Mouse (Mus musculus) adrenal gland, postnatal 25 days (tissue): ENCODE data around the gene B230118H07Rik. TPM values are rescaled to one million over a fixed set of nuclear protein-coding genes. Genes with fewer than 3 reads are reported as not detected.
"Not testable (repeated sequence)": the region's sequence is repeated elsewhere in the genome, so short reads cannot be mapped to it uniquely, and the experiment has no call there.

Source experiments
- DNase-seq: peaks from one replicate; pipeline ENCODE4 v3.0.0; 2021; ENCODE audit warnings: mixed read lengths
- total RNA-seq: library from RNA; stranded (reverse); gene quantifications from 2 replicates; pipeline ENCODE4 v1.2.3, GENCODE M21; 2021

B230118H07Rik gene
- total RNA-seq, 1 experiment from 2014 or later: 30.4 TPM

GRCm38 (mm10) chr2:101591356-101591755, 58.0 kb downstream of the B230118H07Rik start:
- DNase-seq: no peak

GRCm38 (mm10) chr2:101581418-101581817, 67.9 kb downstream of the B230118H07Rik start:
- DNase-seq: no peak

- DNase-seq: no peak
Observed at GRCm38 (mm10) chr2:101580977-101581376, 68.4 kb downstream of the B230118H07Rik start.

- DNase-seq: no peak
Observed at GRCm38 (mm10) chr2:101580428-101580827, 68.9 kb downstream of the B230118H07Rik start.

- no peak for DNase-seq
Observed at GRCm38 (mm10) chr2:101580027-101580426, 69.3 kb downstream of the B230118H07Rik start.

GRCm38 (mm10) chr2:101577243-101577642, 72.1 kb downstream of the B230118H07Rik start:
- no peak for DNase-seq

- DNase-seq: no peak
Observed at GRCm38 (mm10) chr2:101569230-101569629, 80.1 kb downstream of the B230118H07Rik start.

GRCm38 (mm10) chr2:101567490-101567889, 81.8 kb downstream of the B230118H07Rik start:
- no peak for DNase-seq

- DNase-seq: peak; percentile 27
Observed at GRCm38 (mm10) chr2:101563776-101564175, 85.6 kb downstream of the B230118H07Rik start.

- DNase-seq: no peak
Observed at GRCm38 (mm10) chr2:101563206-101563605, 86.1 kb downstream of the B230118H07Rik start.

GRCm38 (mm10) chr2:101559431-101559830, 89.9 kb downstream of the B230118H07Rik start:
- DNase-seq: no peak

- DNase-seq: no peak
Observed at GRCm38 (mm10) chr2:101555886-101556285, 93.4 kb downstream of the B230118H07Rik start.

GRCm38 (mm10) chr2:101553851-101554250, 95.5 kb downstream of the B230118H07Rik start:
- no peak for DNase-seq

GRCm38 (mm10) chr2:101552301-101552700, 97.0 kb downstream of the B230118H07Rik start:
- no peak for DNase-seq

- DNase-seq: no peak
Observed at GRCm38 (mm10) chr2:101551026-101551719, 98.2 kb downstream of the B230118H07Rik start.

- DNase-seq: no peak
Observed at GRCm38 (mm10) chr2:101550176-101550575, 99.2 kb downstream of the B230118H07Rik start.

GRCm38 (mm10) chr2:101548866-101549265, 100.5 kb downstream of the B230118H07Rik start:
- no peak for DNase-seq

GRCm38 (mm10) chr2:101545593-101545992, 103.7 kb downstream of the B230118H07Rik start:
- no peak for DNase-seq

GRCm38 (mm10) chr2:101543704-101544417, 105.5 kb downstream of the B230118H07Rik start:
- DNase-seq: no peak

GRCm38 (mm10) chr2:101536887-101537286, 112.4 kb downstream of the B230118H07Rik start:
- DNase-seq: not testable (repeated sequence)

GRCm38 (mm10) chr2:101533741-101534140, 115.6 kb downstream of the B230118H07Rik start:
- no peak for DNase-seq

- DNase-seq: peak; percentile 23
Observed at GRCm38 (mm10) chr2:101525503-101526381, 123.6 kb downstream of the B230118H07Rik start.

GRCm38 (mm10) chr2:101525091-101525490, 124.2 kb downstream of the B230118H07Rik start:
- no peak for DNase-seq
